Mouse (Mus musculus) lung, adult 2 months (tissue): ENCODE data around the gene Zbtb20.

ENCODE experiments used
- CTCF ChIP-seq: fragments of 200-500 bp; IDR thresholded peaks from 2 replicates; pipeline ENCODE4 v1.5.1; 2011; ENCODE audit warnings: mild to moderate bottlenecking, low read length, control low read depth; ENCODE audit not compliant: insufficient read depth
- POLR2A ChIP-seq: fragments of 200-500 bp; IDR thresholded peaks from 2 replicates; pipeline ENCODE4 v1.6.1; 2011; ENCODE audit warnings: low read depth, mild to moderate bottlenecking, control low read depth, low read length, borderline replicate concordance; ENCODE audit errors: extremely low read depth

GRCm38 (mm10) chr16:43096040-43096439 is 220.4 kb downstream of the Zbtb20 start:
- TF ChIP-seq CTCF (no peak), POLR2A (no peak)
